Mouse (Mus musculus) heart, postnatal 0 days (tissue): ENCODE measurements around the gene Tecta. TPM values are rescaled to one million over a fixed set of nuclear protein-coding genes. Genes with fewer than 3 reads are reported as not detected.

ENCODE experiments used
- ATAC-seq: fragments of 200-750 bp; cut with Nextera tagmentation; 2 replicates; pipeline ENCODE4 v1.8.0; 2017; ENCODE audit warnings: low read depth, moderate number of reproducible peaks, moderate library complexity; ENCODE audit not compliant: insufficient read depth
- DNase-seq: peaks from one replicate; pipeline ENCODE4 v3.0.0-alpha.2; 2016; ENCODE audit warnings: low spot score
- H3K27ac ChIP-seq: fragments of 300-500 bp; sonication (generic); 2 replicates; pipeline ENCODE4 v1.5.1; 2014; ENCODE audit warnings: low read depth, mild to moderate bottlenecking
- H3K27me3 ChIP-seq: fragments of 300-500 bp; sonication (generic); 2 replicates; pipeline ENCODE4 v1.6.1; 2014; ENCODE audit warnings: low read length, mixed read lengths; ENCODE audit not compliant: control insufficient read depth, insufficient read depth
- H3K36me3 ChIP-seq: fragments of 300-500 bp; sonication (generic); replicated peaks from 2 replicates; pipeline ENCODE4 v1.6.1; 2014; ENCODE audit warnings: low read length, mixed read lengths; ENCODE audit not compliant: control insufficient read depth, insufficient read depth
- H3K4me1 ChIP-seq: fragments of 300-500 bp; sonication (generic); 2 replicates; pipeline ENCODE4 v1.6.1; 2014; ENCODE audit warnings: antibody characterized with exemption; ENCODE audit not compliant: control insufficient read depth, insufficient read depth
- H3K4me2 ChIP-seq: fragments of 300-500 bp; sonication (generic); 2 replicates; pipeline ENCODE4 v1.6.1; 2014; ENCODE audit warnings: low read depth, mild to moderate bottlenecking, low read length, moderate library complexity
- H3K4me3 ChIP-seq: fragments of 300-500 bp; sonication (generic); 2 replicates; pipeline ENCODE4 v1.5.1; 2014; ENCODE audit warnings: low read depth, low read length
- H3K9ac ChIP-seq: fragments of 300-500 bp; sonication (generic); replicated peaks from 2 replicates; pipeline ENCODE4 v1.6.1; 2014; ENCODE audit warnings: low read depth, low read length, mixed read lengths
- H3K9me3 ChIP-seq: fragments of 300-500 bp; sonication (generic); replicated peaks from 2 replicates; pipeline ENCODE4 v1.6.1; 2016; ENCODE audit warnings: low read length; ENCODE audit not compliant: control insufficient read depth
- CTCF ChIP-seq: IDR thresholded peaks from 2 replicates; pipeline ENCODE4 v1.5.1; 2016; ENCODE audit warnings: antibody characterized with exemption, control low read depth, low read depth
- EP300 ChIP-seq: IDR thresholded peaks from 2 replicates; pipeline ENCODE4 v1.6.1; 2016; ENCODE audit warnings: antibody characterized with exemption, low read depth
- WGBS: fragments of 180-500 bp; shearing (Covaris S2); extraction: QIAGEN DNeasy Blood & Tissue Kit; methylation state at CpG from one replicate; pipeline ENCODE4 v1.1.7; 2014; 5-methylcytosine and 5-hydroxymethylcytosine counted together
- polyA plus RNA-seq: library from polyadenylated mRNA; unstranded; fragments of >200 nt; fragmentation: Nextera tagmentation; extraction: Ambion mirVana; gene quantifications from 2 replicates; pipeline ENCODE4 v1.2.1, GENCODE M21; 2015
- total RNA-seq: library from RNA; depleted of rRNA; stranded (reverse); fragments of >200 nt; gene quantifications from 2 replicates; pipeline ENCODE4 v1.2.3, GENCODE M21; 2014; ENCODE audit warnings: low replicate concordance; rRNA removed

Tecta gene
- total RNA-seq (0.19 TPM in 1 of 2 replicates, not detected in the other), polyA plus RNA-seq (0.01 and 0.04 TPM in 2 replicates)

DNA sequence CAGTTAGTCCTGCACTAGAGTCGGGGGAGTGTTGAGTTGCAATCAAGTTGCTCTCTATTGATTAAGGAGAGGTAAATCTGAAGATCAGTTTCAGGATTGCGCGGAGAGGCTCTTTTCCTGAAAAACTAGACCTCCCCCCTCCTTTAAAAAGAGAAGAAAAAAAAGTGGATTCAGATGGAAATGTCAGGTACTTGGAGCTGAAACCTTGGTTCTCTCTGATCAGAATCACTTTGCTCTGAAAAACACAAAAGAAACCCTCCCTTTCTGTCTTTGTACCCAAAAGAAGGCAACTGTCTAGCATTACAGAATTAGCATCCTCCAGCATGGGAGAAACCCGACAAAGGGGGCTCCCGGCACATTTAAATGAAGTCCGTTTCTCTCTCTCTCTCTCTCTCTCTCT, at the start of gene Tecta:
Gene Tecta, minus strand, starts transcription at position 101 of the 400 bp plus-strand sequence.
- ATAC-seq (no peak), DNase-seq (no peak)
- no peak within 1 kb of the TSS for H3K4me2 ChIP-seq
- TF ChIP-seq EP300 (no peak), CTCF (no peak)
- no peaks in the 10 kb centered on the region for H3K27me3 ChIP-seq
- H3K4me1 ChIP-seq: no peaks in the 10 kb centered on the region
- no peak within 1 kb of the TSS for H3K9ac ChIP-seq
- H3K27ac ChIP-seq: no peak within 1 kb of the TSS
- no peak within 1 kb of the TSS for H3K4me3 ChIP-seq
- 77% methylated on average over 6 of the region's 6 CpGs for WGBS
- no peaks in the 10 kb centered on the region for H3K36me3 ChIP-seq
- no peaks in the 10 kb centered on the region for H3K9me3 ChIP-seq

DNA sequence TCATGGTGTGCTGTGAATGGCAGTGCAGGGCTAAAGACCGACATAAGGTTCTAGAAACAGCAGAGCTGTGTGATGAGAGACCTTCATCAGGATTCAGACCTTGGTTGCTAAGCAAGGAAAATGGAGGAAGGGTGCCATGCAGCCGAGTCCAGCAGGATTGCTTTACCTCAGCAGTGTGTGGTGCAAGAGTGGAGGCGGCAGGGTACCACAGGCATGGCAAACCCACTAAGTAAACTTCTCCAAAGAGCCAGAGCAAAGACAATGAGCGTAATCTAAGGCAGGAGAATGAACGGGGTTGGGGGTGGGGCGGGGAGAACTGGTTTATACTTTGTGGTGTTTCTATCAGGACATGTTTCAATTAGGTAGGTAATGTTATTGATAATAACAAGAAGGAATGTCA, 49.3 kb upstream of the Tecta start:
- H3K27me3 ChIP-seq: no peaks in the 10 kb centered on the region
- no peak overlapping the region for H3K4me3 ChIP-seq
- no peaks in the 10 kb centered on the region for H3K9me3 ChIP-seq
- no peak overlapping the region for H3K4me2 ChIP-seq
- no peak for TF ChIP-seq CTCF
- TF ChIP-seq EP300: no peak
- no peak overlapping the region for H3K27ac ChIP-seq
- 87% methylated on average over 6 of the region's 6 CpGs for WGBS
- DNase-seq (no peak), ATAC-seq (no peak)
- H3K36me3 ChIP-seq: peaks cover 24% of the 10 kb centered on the region
- H3K9ac ChIP-seq: no peak overlapping the region
- no peaks in the 10 kb centered on the region for H3K4me1 ChIP-seq

DNA sequence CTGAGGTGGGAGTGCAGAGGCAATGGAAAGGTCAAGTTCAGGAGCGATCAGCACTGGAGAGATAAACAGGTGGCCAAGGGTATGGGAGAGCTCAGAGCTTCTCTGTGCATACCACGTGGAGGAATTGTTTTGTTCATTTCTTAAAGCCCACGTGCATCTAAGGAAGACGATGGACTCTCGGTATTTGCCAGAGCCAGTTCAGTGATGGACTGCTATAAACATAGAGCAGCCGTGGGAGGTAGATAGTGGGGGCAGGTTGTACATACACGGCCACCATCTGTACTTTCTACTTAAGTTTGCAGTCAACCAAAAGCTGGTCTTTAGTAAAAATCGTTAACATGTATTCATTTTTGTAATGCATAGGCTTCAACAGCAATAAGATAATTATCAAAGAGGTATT, 42.4 kb upstream of the Tecta start:
- ATAC-seq (no peak), DNase-seq (no peak)
- no peaks in the 10 kb centered on the region for H3K9me3 ChIP-seq
- no peak overlapping the region for H3K9ac ChIP-seq
- no peak overlapping the region for H3K4me2 ChIP-seq
- TF ChIP-seq CTCF (no peak), EP300 (no peak)
- H3K4me3 ChIP-seq: no peak overlapping the region
- no peaks in the 10 kb centered on the region for H3K27me3 ChIP-seq
- no peaks in the 10 kb centered on the region for H3K4me1 ChIP-seq
- H3K36me3 ChIP-seq: peaks cover 43% of the 10 kb centered on the region
- H3K27ac ChIP-seq: no peak overlapping the region
- WGBS: 87% methylated on average over 8 of the region's 8 CpGs

DNA sequence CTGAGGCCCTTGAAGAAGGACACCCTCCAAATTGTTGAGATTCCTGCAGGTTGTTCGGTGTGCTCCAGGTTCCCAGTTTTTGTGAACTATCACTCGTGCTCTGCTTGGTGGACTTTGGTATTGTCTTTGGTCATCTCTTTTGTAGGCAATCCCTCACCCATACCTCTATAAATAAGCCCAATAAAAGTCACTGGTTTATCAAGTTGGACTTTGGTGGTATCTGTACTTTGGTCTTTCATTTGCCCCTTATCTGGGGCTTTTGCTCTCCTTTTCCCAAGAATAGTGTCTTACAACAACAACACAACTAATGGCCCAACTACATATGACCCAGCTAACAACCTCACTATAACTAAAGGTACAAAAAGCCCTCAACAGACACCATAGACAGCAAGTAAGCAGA, 41.5 kb upstream of the Tecta start:
- DNase-seq: no peak
- Histone ChIP-seq H3K4me2 (no peak overlapping the region), H3K27me3 (no peaks in the 10 kb centered on the region), H3K4me3 (no peak overlapping the region), H3K9ac (no peak overlapping the region), H3K9me3 (no peaks in the 10 kb centered on the region), H3K4me1 (no peaks in the 10 kb centered on the region), H3K36me3 (peaks cover 52% of the 10 kb centered on the region), H3K27ac (no peak overlapping the region)
- no peak for ATAC-seq
- TF ChIP-seq CTCF (no peak), EP300 (no peak)
- 93% methylated on average over 2 of the region's 2 CpGs for WGBS

DNA sequence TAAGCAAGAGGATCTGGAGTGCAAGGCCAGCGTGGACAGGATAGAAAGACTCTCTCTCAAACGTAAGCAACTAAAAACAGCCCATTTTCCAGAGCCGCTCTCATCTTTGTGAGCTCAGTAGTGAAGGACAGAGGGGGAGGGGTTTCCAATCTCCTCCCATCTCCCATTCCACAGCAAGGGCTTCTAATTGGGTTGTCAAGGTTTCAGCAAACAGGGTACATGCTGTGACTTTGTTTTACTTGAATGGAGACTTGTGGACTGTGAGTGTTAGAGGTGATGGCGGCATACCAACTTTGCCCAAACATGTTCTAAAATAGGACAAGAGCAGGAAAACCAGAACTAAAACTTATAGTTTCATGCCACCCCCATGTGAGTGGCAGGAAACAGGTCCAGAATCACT, 39.7 kb upstream of the Tecta start:
- H3K36me3 ChIP-seq: peaks cover 47% of the 10 kb centered on the region
- WGBS: 75% methylated on average over 4 of the region's 4 CpGs
- no peak overlapping the region for H3K4me3 ChIP-seq

DNA sequence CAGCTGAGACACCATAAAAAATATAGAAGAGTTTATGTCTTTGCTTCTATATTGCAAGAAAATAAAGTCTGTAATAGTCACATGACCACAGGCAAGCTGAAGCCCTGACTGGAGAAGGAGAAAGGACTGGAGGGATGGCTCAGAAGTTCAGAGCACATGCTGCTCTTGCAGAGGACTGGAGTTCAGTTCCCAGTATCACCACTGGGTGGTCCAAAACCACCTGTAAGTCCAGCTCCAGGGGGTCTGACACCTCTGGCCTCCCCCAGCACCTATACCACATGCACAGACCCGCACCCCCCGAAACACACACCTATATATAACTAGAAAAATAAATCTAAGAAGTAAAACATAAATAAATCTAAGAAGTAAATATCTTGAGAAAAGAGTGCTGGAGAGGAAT, 32.4 kb upstream of the Tecta start:
- Histone ChIP-seq H3K4me3 (no peak overlapping the region), H3K27ac (no peak overlapping the region), H3K36me3 (peaks cover 18% of the 10 kb centered on the region), H3K9ac (no peak overlapping the region), H3K4me2 (no peak overlapping the region), H3K4me1 (no peaks in the 10 kb centered on the region), H3K9me3 (no peaks in the 10 kb centered on the region), H3K27me3 (no peaks in the 10 kb centered on the region)
- TF ChIP-seq CTCF (no peak; the same call in none of the 2 replicates), EP300 (no peak)
- WGBS: 78% methylated on average over 2 of the region's 2 CpGs
- DNase-seq: no peak
- ATAC-seq: no peak

More for the DNA sequence above, 39.7 kb upstream of the Tecta start:
- DNase-seq (no peak), ATAC-seq (no peak)
- H3K9ac ChIP-seq: no peak overlapping the region
- H3K9me3 ChIP-seq: no peaks in the 10 kb centered on the region
- H3K4me1 ChIP-seq: no peaks in the 10 kb centered on the region
- no peaks in the 10 kb centered on the region for H3K27me3 ChIP-seq
- H3K4me2 ChIP-seq: no peak overlapping the region
- TF ChIP-seq EP300 (no peak), CTCF (no peak)
- H3K27ac ChIP-seq: no peak overlapping the region
